Mouse (Mus musculus) hindbrain, postnatal 0 days (tissue): ENCODE measurements around the gene Srsf3. TPM values are rescaled to one million over a fixed set of nuclear protein-coding genes. Genes with fewer than 3 reads are reported as not detected.
A peak's percentile ranks its signal among the peaks of the same experiment; 100 is the strongest.

Experiments used
- ATAC-seq: fragments of 200-750 bp; cut with Nextera tagmentation; 2 replicates; pipeline ENCODE4 v1.8.0; 2017; ENCODE audit warnings: mild to moderate bottlenecking, moderate TSS enrichment, moderate library complexity
- DNase-seq: peaks from one replicate; pipeline ENCODE4 v3.0.0-alpha.2; 2015; ENCODE audit warnings: low spot score
- H3K27ac ChIP-seq: fragments of 300-500 bp; sonication (generic); 2 replicates; pipeline ENCODE4 v1.5.1; 2014; ENCODE audit warnings: mild to moderate bottlenecking
- H3K27me3 ChIP-seq: fragments of 300-500 bp; sonication (generic); 2 replicates; pipeline ENCODE4 v1.6.1; 2014; ENCODE audit warnings: low read length, mixed read lengths; ENCODE audit not compliant: insufficient read depth
- H3K36me3 ChIP-seq: fragments of 300-500 bp; sonication (generic); 2 replicates; pipeline ENCODE4 v1.6.1; 2014; ENCODE audit warnings: low read length, mixed read lengths; ENCODE audit not compliant: insufficient read depth
- H3K4me1 ChIP-seq: fragments of 300-500 bp; sonication (generic); 2 replicates; pipeline ENCODE4 v1.6.1; 2014; ENCODE audit warnings: antibody characterized with exemption, low read length, mixed read lengths; ENCODE audit not compliant: insufficient read depth
- H3K4me2 ChIP-seq: fragments of 300-500 bp; sonication (generic); 2 replicates; pipeline ENCODE4 v1.6.1; 2014; ENCODE audit warnings: low read depth, mild to moderate bottlenecking, low read length, moderate library complexity, mixed read lengths
- H3K4me3 ChIP-seq: fragments of 300-500 bp; sonication (generic); 2 replicates; pipeline ENCODE4 v1.5.1; 2014; ENCODE audit warnings: low read length
- H3K9ac ChIP-seq: fragments of 300-500 bp; sonication (generic); replicated peaks from 2 replicates; pipeline ENCODE4 v1.6.1; 2014; ENCODE audit warnings: mild to moderate bottlenecking, low read length, moderate library complexity, mixed read lengths
- H3K9me3 ChIP-seq: fragments of 300-500 bp; sonication (generic); 2 replicates; pipeline ENCODE4 v1.6.1; 2016; ENCODE audit warnings: low read length, mixed read lengths
- CTCF ChIP-seq: IDR thresholded peaks from 2 replicates; pipeline ENCODE4 v1.5.1; 2016; ENCODE audit warnings: antibody characterized with exemption, control low read depth, low read depth
- WGBS: fragments of 180-500 bp; shearing (Covaris S2); extraction: QIAGEN DNeasy Blood & Tissue Kit; methylation state at CpG from one replicate; pipeline ENCODE4 v1.1.7; 2014; 5-methylcytosine and 5-hydroxymethylcytosine counted together
- polyA plus RNA-seq: library from polyadenylated mRNA; unstranded; fragments of >200 nt; fragmentation: Nextera tagmentation; extraction: Ambion mirVana; gene quantifications from 2 replicates; pipeline ENCODE4 v1.2.1, GENCODE M21; 2015
- total RNA-seq: library from RNA; depleted of rRNA; stranded (reverse); fragments of >200 nt; gene quantifications from 2 replicates; pipeline ENCODE4 v1.2.3, GENCODE M21; 2014

Srsf3 gene
- total and polyA plus RNA-seq, 2 experiments from 2014 or later: 139 to 298 TPM

DNA sequence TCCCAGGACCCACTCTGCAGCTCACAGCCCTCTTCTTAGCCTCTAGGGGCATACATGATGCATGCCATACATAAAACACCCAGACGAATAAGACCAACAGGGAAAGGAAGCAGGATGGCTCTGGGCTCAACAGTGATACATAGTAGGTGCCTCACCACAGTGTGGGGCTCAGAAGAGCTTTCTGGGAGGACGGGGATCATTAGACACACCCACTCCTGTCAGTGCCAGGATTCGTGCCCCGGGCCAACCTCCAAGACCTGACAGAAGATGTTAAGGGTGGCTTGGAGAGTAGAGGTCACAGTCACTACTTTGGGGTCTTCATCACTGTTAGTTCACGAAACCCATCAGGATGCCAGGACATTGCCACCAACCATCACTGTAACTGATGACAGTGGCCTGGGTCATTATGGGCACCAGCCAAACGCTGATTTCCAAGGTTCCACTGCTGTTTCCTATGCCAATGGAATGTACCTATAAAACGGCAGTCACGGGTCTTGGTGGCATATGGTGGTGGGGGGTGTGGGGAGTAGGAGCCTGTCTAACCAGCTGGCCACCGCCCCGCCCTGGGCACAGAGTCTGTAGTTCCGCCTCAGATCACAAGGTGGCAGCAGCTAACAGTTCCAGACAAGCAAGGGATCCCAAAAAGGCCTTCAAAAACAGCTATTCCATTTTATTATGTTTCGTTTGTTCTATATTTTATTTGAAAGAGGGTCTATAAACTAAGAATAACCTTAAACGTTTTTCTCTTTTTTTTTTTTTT lies 16.5 kb downstream of the Srsf3 start:
- peak overlapping the region; percentile 34; the same call in 1 of the 2 replicates for H3K27ac ChIP-seq
- no peaks in the 10 kb centered on the region for H3K27me3 ChIP-seq
- no peak overlapping the region for H3K4me3 ChIP-seq
- ATAC-seq: peak; percentile 56
- DNase-seq: peak; percentile 88
- H3K9ac ChIP-seq: no peak overlapping the region
- peak; percentile 89 for TF ChIP-seq CTCF
- 16% methylated on average over 13 of the region's 13 CpGs for WGBS
- H3K4me1 ChIP-seq: no peaks in the 10 kb centered on the region
- no peak overlapping the region for H3K4me2 ChIP-seq
- H3K9me3 ChIP-seq: no peaks in the 10 kb centered on the region
- H3K36me3 ChIP-seq: peaks cover 25% of the 10 kb centered on the region

- H3K9me3 ChIP-seq: no peaks in the 10 kb centered on the region
- no peak overlapping the region for H3K4me3 ChIP-seq
- H3K9ac ChIP-seq: no peak overlapping the region
- DNase-seq (no peak), ATAC-seq (no peak)
- 83% methylated on average over 5 of the region's 5 CpGs for WGBS
- no peak overlapping the region for H3K4me2 ChIP-seq
- H3K27me3 ChIP-seq: no peaks in the 10 kb centered on the region
- H3K27ac ChIP-seq: no peak overlapping the region
- TF ChIP-seq CTCF: no peak
- H3K36me3 ChIP-seq: peaks cover 21% of the 10 kb centered on the region
- no peaks in the 10 kb centered on the region for H3K4me1 ChIP-seq
These were observed 17.1 kb downstream of the Srsf3 start for GRCm38 (mm10) chr17:29049508-29049889.

GRCm38 (mm10) chr17:29049923-29050322 lies 17.5 kb downstream of the Srsf3 start:
- WGBS: 88% methylated on average over 7 of the region's 7 CpGs
- DNase-seq (no peak), ATAC-seq (no peak)
- Histone ChIP-seq H3K36me3 (peaks cover 16% of the 10 kb centered on the region), H3K27ac (no peak overlapping the region), H3K27me3 (no peaks in the 10 kb centered on the region), H3K4me1 (no peaks in the 10 kb centered on the region), H3K9me3 (no peaks in the 10 kb centered on the region), H3K9ac (no peak overlapping the region), H3K4me2 (no peak overlapping the region), H3K4me3 (no peak overlapping the region)
- TF ChIP-seq CTCF: no peak

DNA sequence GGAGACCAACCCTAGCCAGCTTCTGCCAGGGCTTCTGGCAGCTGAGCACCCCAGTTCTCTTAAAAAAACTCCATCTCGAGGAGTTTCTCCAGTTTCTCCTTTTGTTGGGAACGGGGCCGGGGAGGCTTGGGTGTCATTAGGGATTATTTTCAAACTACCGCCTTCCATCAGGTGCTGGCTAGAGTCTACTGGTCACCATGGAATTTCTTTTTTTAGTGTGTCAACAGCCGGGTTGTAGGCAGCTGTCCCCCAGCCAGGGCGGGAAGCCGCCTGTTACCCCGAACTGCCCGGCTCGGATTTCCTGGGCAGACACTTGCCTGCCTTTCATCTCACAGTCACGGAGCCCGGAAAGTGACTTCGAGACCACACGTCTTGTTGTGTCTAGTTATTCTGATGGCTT lies 18.4 kb downstream of the Srsf3 start:
- peak; percentile 35; the same call in 1 of the 2 replicates for ATAC-seq
- peak overlapping the region; percentile 28; the same call in 1 of the 2 replicates for H3K4me2 ChIP-seq
- H3K4me1 ChIP-seq: no peaks in the 10 kb centered on the region
- H3K9ac ChIP-seq: no peak overlapping the region
- no peaks in the 10 kb centered on the region for H3K27me3 ChIP-seq
- H3K4me3 ChIP-seq: no peak overlapping the region
- peaks cover 11% of the 10 kb centered on the region; the same call in 1 of the 2 replicates for H3K36me3 ChIP-seq
- TF ChIP-seq CTCF: no peak
- WGBS: 42% methylated on average over 14 of the region's 14 CpGs
- H3K27ac ChIP-seq: peak overlapping the region; percentile 41; the same call in 1 of the 2 replicates
- no peaks in the 10 kb centered on the region for H3K9me3 ChIP-seq
- DNase-seq: peak; percentile 44

DNA sequence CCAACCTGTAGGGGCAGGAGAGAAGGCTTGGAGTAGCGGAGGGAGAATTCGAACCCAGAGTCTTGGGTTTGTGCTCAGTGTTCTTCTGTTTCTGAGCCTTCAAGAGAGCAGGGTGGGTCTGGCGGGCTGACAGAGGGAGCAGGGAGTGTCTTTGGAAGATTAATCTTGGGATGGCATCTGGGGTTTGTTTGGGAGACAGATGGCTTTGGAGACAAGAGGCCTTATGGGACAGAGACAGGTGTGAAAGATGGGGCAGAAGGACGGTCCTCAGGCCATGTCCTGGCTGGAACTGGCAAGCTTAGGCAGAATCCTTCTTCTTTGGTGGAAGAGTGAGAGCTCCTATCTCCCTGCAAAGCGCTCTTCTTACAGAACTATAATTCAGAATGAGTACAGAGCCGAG lies 20.6 kb downstream of the Srsf3 start:
- H3K4me1 ChIP-seq: no peaks in the 10 kb centered on the region
- H3K9ac ChIP-seq: no peak overlapping the region
- no peak overlapping the region for H3K4me2 ChIP-seq
- DNase-seq: no peak
- TF ChIP-seq CTCF: no peak
- H3K9me3 ChIP-seq: no peaks in the 10 kb centered on the region
- ATAC-seq: no peak
- H3K36me3 ChIP-seq: no peaks in the 10 kb centered on the region
- no peaks in the 10 kb centered on the region for H3K27me3 ChIP-seq
- no peak overlapping the region for H3K27ac ChIP-seq
- 80% methylated on average over 6 of the region's 6 CpGs for WGBS
- no peak overlapping the region for H3K4me3 ChIP-seq

DNA sequence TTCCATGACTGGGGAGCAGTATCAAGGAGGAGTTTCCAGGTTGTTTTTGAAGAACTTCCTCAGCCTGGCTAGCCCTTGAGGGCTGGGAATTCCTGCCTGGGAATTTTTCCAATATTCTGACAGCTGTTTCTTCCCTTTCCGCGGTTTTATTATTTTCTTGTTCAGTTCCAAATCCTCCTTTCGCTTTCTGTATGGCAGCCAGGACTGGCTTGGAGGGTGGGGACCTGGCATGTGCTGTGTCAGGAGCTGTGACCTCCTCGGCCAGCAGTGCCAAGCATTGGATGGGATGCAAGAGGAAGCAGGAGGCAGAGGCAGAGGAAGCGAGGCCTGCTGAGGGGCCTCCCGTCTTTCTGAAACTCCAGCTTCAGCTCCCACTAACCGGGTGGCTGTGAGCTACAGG lies 21.4 kb downstream of the Srsf3 start:
- Histone ChIP-seq H3K9ac (no peak overlapping the region), H3K9me3 (no peaks in the 10 kb centered on the region), H3K4me3 (no peak overlapping the region), H3K27ac (no peak overlapping the region), H3K36me3 (no peaks in the 10 kb centered on the region), H3K4me1 (no peaks in the 10 kb centered on the region), H3K4me2 (no peak overlapping the region), H3K27me3 (no peaks in the 10 kb centered on the region)
- WGBS: 39% methylated on average over 7 of the region's 7 CpGs
- no peak for ATAC-seq
- DNase-seq: peak; percentile 46
- no peak for TF ChIP-seq CTCF

DNA sequence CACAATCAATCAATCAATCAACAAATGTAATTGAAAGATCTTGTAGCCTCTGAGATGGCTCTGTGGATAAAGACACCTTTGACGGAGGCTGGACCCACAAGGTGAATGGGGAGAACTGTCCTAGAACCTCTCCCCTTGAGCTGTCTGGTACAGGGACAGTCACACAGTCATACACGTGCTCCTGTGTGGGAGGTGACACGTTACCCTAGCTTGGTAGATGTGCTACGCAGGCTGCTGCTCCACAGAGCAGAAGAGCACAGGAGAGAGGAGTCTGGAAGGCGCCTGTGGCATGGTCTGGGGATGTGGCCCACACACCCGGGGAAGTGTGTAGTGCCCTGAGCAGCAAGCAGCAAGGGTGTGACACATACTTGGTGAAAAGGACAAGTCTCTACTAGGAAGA lies 22.0 kb downstream of the Srsf3 start:
- Histone ChIP-seq H3K36me3 (no peaks in the 10 kb centered on the region), H3K9me3 (no peaks in the 10 kb centered on the region), H3K4me2 (no peak overlapping the region), H3K4me3 (no peak overlapping the region), H3K27me3 (no peaks in the 10 kb centered on the region), H3K9ac (no peak overlapping the region), H3K27ac (no peak overlapping the region), H3K4me1 (no peaks in the 10 kb centered on the region)
- ATAC-seq (no peak), DNase-seq (no peak)
- TF ChIP-seq CTCF: no peak
- WGBS: 84% methylated on average over 6 of the region's 6 CpGs
